Mouse (Mus musculus) embryonic facial prominence, embryonic 11.5 days (tissue): ENCODE data around the gene Med7. TPM values are rescaled to one million over a fixed set of nuclear protein-coding genes. Genes with fewer than 3 reads are reported as not detected.

ENCODE experiments used
- ATAC-seq: fragments of 200-750 bp; cut with Nextera tagmentation; replicated peaks from 2 replicates; pipeline ENCODE4 v1.8.0; 2017; ENCODE audit warnings: low read depth; ENCODE audit not compliant: insufficient number of reproducible peaks, low FRiP score, low TSS enrichment
- DNase-seq: peaks from one replicate; pipeline ENCODE4 v3.0.0-alpha.2; 2015; ENCODE audit warnings: low spot score
- H3K27ac ChIP-seq: fragments of 300-500 bp; sonication (generic); replicated peaks from 2 replicates; pipeline ENCODE4 v1.5.1; 2014; ENCODE audit warnings: mild to moderate bottlenecking, low read depth, low read length, control low read depth
- H3K27me3 ChIP-seq: fragments of 300-500 bp; sonication (generic); 2 replicates; pipeline ENCODE4 v1.6.1; 2014; ENCODE audit warnings: mild to moderate bottlenecking, low read length, moderate library complexity, mixed read lengths; ENCODE audit not compliant: control insufficient read depth, insufficient read depth
- H3K36me3 ChIP-seq: fragments of 300-500 bp; sonication (generic); replicated peaks from 2 replicates; pipeline ENCODE4 v1.6.1; 2014; ENCODE audit warnings: low read depth, mild to moderate bottlenecking, low read length, moderate library complexity, mixed read lengths; ENCODE audit not compliant: control insufficient read depth, insufficient read depth
- H3K4me1 ChIP-seq: fragments of 300-500 bp; sonication (generic); 2 replicates; pipeline ENCODE4 v1.6.1; 2014; ENCODE audit warnings: low read length, mixed read lengths; ENCODE audit not compliant: control insufficient read depth, insufficient read depth
- H3K4me2 ChIP-seq: fragments of 300-500 bp; sonication (generic); 2 replicates; pipeline ENCODE4 v1.6.1; 2014; ENCODE audit warnings: low read depth, mild to moderate bottlenecking, control low read depth, low read length, moderate library complexity
- H3K4me3 ChIP-seq: fragments of 300-500 bp; sonication (generic); 2 replicates; pipeline ENCODE4 v1.5.1; 2014; ENCODE audit warnings: low read depth, low read length, control low read depth
- H3K9ac ChIP-seq: fragments of 300-500 bp; sonication (generic); replicated peaks from 2 replicates; pipeline ENCODE4 v1.6.1; 2014; ENCODE audit warnings: mild to moderate bottlenecking, control low read depth, low read length
- H3K9me3 ChIP-seq: fragments of 300-500 bp; sonication (generic); replicated peaks from 2 replicates; pipeline ENCODE4 v1.6.1; 2016; ENCODE audit warnings: mild to moderate bottlenecking, low read length, inconsistent platforms, mixed read lengths; ENCODE audit not compliant: control insufficient read depth
- WGBS: fragments of 180-500 bp; shearing (Covaris S2); extraction: QIAGEN DNeasy Blood & Tissue Kit; methylation state at CpG from one replicate; pipeline ENCODE4 v1.1.7; 2014; 5-methylcytosine and 5-hydroxymethylcytosine counted together
- polyA plus RNA-seq: library from polyadenylated mRNA; unstranded; fragments of >200 nt; fragmentation: Nextera tagmentation; extraction: Ambion mirVana; gene quantifications from 2 replicates; pipeline ENCODE4 v1.2.1, GENCODE M21; 2014

Gene Med7
- polyA plus RNA-seq, 1 experiment from 2014 or later = 114 TPM

GRCm38 (mm10) chr11:46449461-46450080, 12.8 kb downstream of the Med7 start:
- no peaks in the 10 kb centered on the region for H3K27me3 ChIP-seq
- no peaks in the 10 kb centered on the region for H3K36me3 ChIP-seq
- H3K4me1 ChIP-seq = no peaks in the 10 kb centered on the region
- DNase-seq (no peak), ATAC-seq (no peak)
- no peak overlapping the region for H3K4me3 ChIP-seq
- no peak overlapping the region for H3K4me2 ChIP-seq
- no peak overlapping the region for H3K9ac ChIP-seq
- no peaks in the 10 kb centered on the region for H3K9me3 ChIP-seq
- H3K27ac ChIP-seq = no peak overlapping the region
- WGBS = 88% methylated on average over 11 of the region's 11 CpGs

- 76% methylated on average over 6 of the region's 6 CpGs for WGBS
- Histone ChIP-seq H3K4me1 (no peaks in the 10 kb centered on the region), H3K27ac (no peak within 1 kb of the TSS), H3K9me3 (no peaks in the 10 kb centered on the region), H3K27me3 (no peaks in the 10 kb centered on the region), H3K36me3 (no peaks in the 10 kb centered on the region), H3K4me2 (no peak within 1 kb of the TSS), H3K4me3 (no peak within 1 kb of the TSS), H3K9ac (no peak within 1 kb of the TSS)
- DNase-seq = no peak
- ATAC-seq = no peak
Measured at GRCm38 (mm10) chr11:46454453-46455045, 17.8 kb downstream of the Med7 start, which contains the start of gene Havcr2. TSS of gene Havcr2 (plus strand) at chr11:46454935.

DNA sequence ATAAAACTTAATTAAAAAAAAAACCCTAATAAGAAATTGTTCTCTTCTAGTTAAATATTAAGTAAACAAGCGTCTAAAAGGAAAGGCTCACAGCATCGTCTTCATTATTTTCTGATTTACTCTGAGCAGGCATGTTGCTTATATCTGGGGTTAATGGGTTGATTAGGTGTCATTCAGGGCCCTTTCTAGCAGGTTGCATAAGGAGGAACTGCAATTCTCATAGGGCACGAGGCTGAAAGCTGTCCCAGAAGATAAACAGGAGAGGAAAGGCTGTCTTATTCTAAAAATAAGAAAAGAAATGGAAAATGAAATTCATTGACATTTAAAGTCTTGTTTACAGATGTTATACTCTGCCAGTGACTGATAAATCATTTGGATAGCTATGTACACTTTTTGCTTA, 23.2 kb downstream of the Med7 start:
- Histone ChIP-seq H3K27ac (no peak overlapping the region), H3K36me3 (no peaks in the 10 kb centered on the region), H3K27me3 (no peaks in the 10 kb centered on the region), H3K9me3 (no peaks in the 10 kb centered on the region), H3K9ac (no peak overlapping the region), H3K4me1 (no peaks in the 10 kb centered on the region), H3K4me3 (no peak overlapping the region), H3K4me2 (no peak overlapping the region)
- WGBS = 78% methylated on average over 3 of the region's 3 CpGs
- DNase-seq = no peak
- no peak for ATAC-seq

- WGBS = 81% methylated on average over 5 of the region's 5 CpGs
- Histone ChIP-seq H3K4me1 (no peaks in the 10 kb centered on the region), H3K27ac (no peak overlapping the region), H3K27me3 (no peaks in the 10 kb centered on the region), H3K4me3 (no peak overlapping the region), H3K9ac (no peak overlapping the region), H3K36me3 (no peaks in the 10 kb centered on the region), H3K4me2 (no peak overlapping the region), H3K9me3 (no peaks in the 10 kb centered on the region)
- DNase-seq = no peak
- no peak for ATAC-seq
Measured at GRCm38 (mm10) chr11:46461362-46461761, 24.6 kb downstream of the Med7 start.

DNA sequence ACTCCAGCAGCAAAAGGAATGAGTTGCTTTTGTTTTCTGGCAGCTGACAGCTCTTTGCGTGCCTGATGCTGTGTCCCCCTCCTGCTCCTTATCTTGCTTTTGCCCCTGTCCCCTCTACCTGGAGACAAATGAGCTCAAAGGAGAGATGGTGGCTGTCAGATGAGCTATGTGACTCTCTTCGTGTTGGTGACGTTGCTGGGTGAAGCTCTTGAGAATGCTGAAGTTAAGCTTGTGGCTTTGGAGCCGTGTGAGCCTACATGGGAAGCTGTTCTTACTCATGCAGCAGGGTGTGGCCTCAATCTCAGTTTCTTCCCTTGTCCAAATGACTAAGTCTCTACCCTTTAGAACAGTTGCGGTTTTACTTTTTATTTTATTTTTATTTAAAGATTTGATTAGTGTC, 25.2 kb downstream of the Med7 start:
- 75% methylated on average over 5 of the region's 5 CpGs for WGBS
- Histone ChIP-seq H3K4me1 (no peaks in the 10 kb centered on the region), H3K9me3 (no peaks in the 10 kb centered on the region), H3K27ac (no peak overlapping the region), H3K9ac (no peak overlapping the region), H3K4me3 (no peak overlapping the region), H3K4me2 (no peak overlapping the region), H3K27me3 (no peaks in the 10 kb centered on the region), H3K36me3 (no peaks in the 10 kb centered on the region)
- DNase-seq (no peak), ATAC-seq (no peak)

DNA sequence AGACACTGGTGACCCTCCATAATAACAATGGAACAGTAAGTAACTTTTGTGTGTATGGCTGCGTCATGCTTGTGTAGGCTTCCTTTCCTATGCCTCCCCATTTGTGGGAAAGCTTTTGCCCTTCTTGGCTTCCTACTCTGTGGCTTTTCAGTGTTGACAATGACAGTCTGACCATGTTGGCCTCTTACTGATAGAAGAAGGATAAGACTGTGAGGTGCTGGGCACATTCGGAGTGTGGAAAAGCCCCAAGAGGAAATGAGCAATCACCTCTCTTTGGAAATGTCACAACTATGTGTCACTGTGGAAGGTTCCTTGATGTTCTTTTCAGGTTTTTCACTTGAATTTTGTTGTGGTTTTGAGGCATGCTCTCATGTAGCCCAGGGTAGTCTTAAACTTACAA, 30.2 kb downstream of the Med7 start:
- no peaks in the 10 kb centered on the region for H3K27me3 ChIP-seq
- H3K4me2 ChIP-seq = no peak overlapping the region
- H3K36me3 ChIP-seq = no peaks in the 10 kb centered on the region
- DNase-seq (no peak), ATAC-seq (no peak)
- no peaks in the 10 kb centered on the region for H3K4me1 ChIP-seq
- H3K27ac ChIP-seq = no peak overlapping the region
- no peaks in the 10 kb centered on the region for H3K9me3 ChIP-seq
- H3K9ac ChIP-seq = no peak overlapping the region
- WGBS = 87% methylated on average over 2 of the region's 2 CpGs
- H3K4me3 ChIP-seq = no peak overlapping the region

DNA sequence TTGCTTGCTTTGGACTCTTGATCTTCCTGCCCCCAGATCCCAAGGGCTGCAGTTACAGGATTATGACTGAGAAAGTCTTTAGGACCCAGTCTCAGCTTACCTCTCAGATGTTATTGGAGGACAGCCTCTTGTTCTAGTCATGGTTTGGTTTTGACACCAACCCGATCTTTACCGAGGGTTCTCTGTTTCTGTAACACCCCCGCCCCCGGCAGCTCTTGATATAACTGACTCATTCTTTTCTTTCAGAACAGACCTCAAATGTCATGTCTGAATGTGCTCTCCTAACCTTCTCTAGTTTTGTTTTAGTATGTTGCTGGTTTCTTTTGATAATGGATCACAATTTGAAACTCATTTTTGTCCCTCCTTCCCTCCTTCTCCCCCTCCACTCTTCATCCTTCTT, 37.5 kb downstream of the Med7 start:
- Histone ChIP-seq H3K4me3 (no peak overlapping the region), H3K36me3 (no peaks in the 10 kb centered on the region), H3K4me1 (no peaks in the 10 kb centered on the region), H3K4me2 (no peak overlapping the region), H3K27me3 (no peaks in the 10 kb centered on the region), H3K9me3 (no peaks in the 10 kb centered on the region), H3K27ac (no peak overlapping the region), H3K9ac (no peak overlapping the region)
- WGBS = 91% methylated on average over 4 of the region's 4 CpGs
- ATAC-seq (no peak), DNase-seq (no peak)

GRCm38 (mm10) chr11:46479311-46479710, 42.6 kb downstream of the Med7 start:
- no peak overlapping the region for H3K9ac ChIP-seq

More at GRCm38 (mm10) chr11:46479311-46479710, 42.6 kb downstream of the Med7 start:
- H3K9me3 ChIP-seq = no peaks in the 10 kb centered on the region
- H3K4me2 ChIP-seq = no peak overlapping the region
- no peaks in the 10 kb centered on the region for H3K36me3 ChIP-seq
- H3K27me3 ChIP-seq = no peaks in the 10 kb centered on the region
- no peak overlapping the region for H3K4me3 ChIP-seq
- no peaks in the 10 kb centered on the region for H3K4me1 ChIP-seq
- 88% methylated on average over 9 of the region's 9 CpGs for WGBS
- no peak overlapping the region for H3K27ac ChIP-seq
- ATAC-seq = no peak
- no peak for DNase-seq
